Mouse (Mus musculus) thymus, postnatal 14 days (tissue): Measurements from ENCODE around the gene Mpi.

Source experiments
- DNase-seq: peaks from one replicate; pipeline ENCODE4 v3.0.0; 2021

Gene Mpi

GRCm38 (mm10) chr9:57522114-57522860, 30.3 kb downstream of the Mpi start:
- no peak for DNase-seq

GRCm38 (mm10) chr9:57521056-57521911, 31.3 kb downstream of the Mpi start, which contains the start of gene Cox5a:
Cox5a (plus strand) TSS chr9:57521274.
- DNase-seq, result peak; percentile 92

- no peak for DNase-seq
Measured at GRCm38 (mm10) chr9:57520375-57521055, 32.0 kb downstream of the Mpi start.

GRCm38 (mm10) chr9:57517113-57517512, 35.5 kb downstream of the Mpi start:
- peak; percentile 78 for DNase-seq

- DNase-seq, result no peak
Measured at GRCm38 (mm10) chr9:57510577-57510976, 42.0 kb downstream of the Mpi start.

- DNase-seq, result no peak
Measured at GRCm38 (mm10) chr9:57505700-57506099, 46.9 kb downstream of the Mpi start.

GRCm38 (mm10) chr9:57504891-57505290, 47.7 kb downstream of the Mpi start:
- no peak for DNase-seq

GRCm38 (mm10) chr9:57504381-57504700, 48.2 kb downstream of the Mpi start:
- DNase-seq, result peak; percentile 70

- DNase-seq, result peak; percentile 16
Measured at GRCm38 (mm10) chr9:57503622-57504380, 48.8 kb downstream of the Mpi start, which contains the start of gene Rpp25. Rpp25 (plus strand) TSS chr9:57504026.

- DNase-seq, result no peak
Measured at GRCm38 (mm10) chr9:57502911-57503621, 49.5 kb downstream of the Mpi start.

- no peak for DNase-seq
Measured at GRCm38 (mm10) chr9:57501861-57502260, 50.7 kb downstream of the Mpi start.

GRCm38 (mm10) chr9:57501452-57501851, 51.1 kb downstream of the Mpi start:
- DNase-seq, result no peak

- no peak for DNase-seq
Measured at GRCm38 (mm10) chr9:57498536-57498935, 54.0 kb downstream of the Mpi start.

GRCm38 (mm10) chr9:57497236-57497635, 55.3 kb downstream of the Mpi start:
- no peak for DNase-seq

GRCm38 (mm10) chr9:57494970-57495369, 57.6 kb downstream of the Mpi start:
- no peak for DNase-seq
